Mouse (Mus musculus) embryonic facial prominence, embryonic 11.5 days (tissue): ENCODE measurements around the gene Sppl2c. TPM values are rescaled to one million over a fixed set of nuclear protein-coding genes. Genes with fewer than 3 reads are reported as not detected.
A peak's percentile ranks its signal among the peaks of the same experiment; 100 is the strongest.

Experiments used
- ATAC-seq: fragments of 200-750 bp; cut with Nextera tagmentation; replicated peaks from 2 replicates; pipeline ENCODE4 v1.8.0; 2017; ENCODE audit warnings: low read depth; ENCODE audit not compliant: insufficient number of reproducible peaks, low FRiP score, low TSS enrichment
- DNase-seq: peaks from one replicate; pipeline ENCODE4 v3.0.0-alpha.2; 2015; ENCODE audit warnings: low spot score
- H3K27ac ChIP-seq: fragments of 300-500 bp; sonication (generic); replicated peaks from 2 replicates; pipeline ENCODE4 v1.5.1; 2014; ENCODE audit warnings: mild to moderate bottlenecking, low read depth, low read length, control low read depth
- H3K27me3 ChIP-seq: fragments of 300-500 bp; sonication (generic); 2 replicates; pipeline ENCODE4 v1.6.1; 2014; ENCODE audit warnings: mild to moderate bottlenecking, low read length, moderate library complexity, mixed read lengths; ENCODE audit not compliant: control insufficient read depth, insufficient read depth
- H3K36me3 ChIP-seq: fragments of 300-500 bp; sonication (generic); replicated peaks from 2 replicates; pipeline ENCODE4 v1.6.1; 2014; ENCODE audit warnings: low read depth, mild to moderate bottlenecking, low read length, moderate library complexity, mixed read lengths; ENCODE audit not compliant: control insufficient read depth, insufficient read depth
- H3K4me1 ChIP-seq: fragments of 300-500 bp; sonication (generic); 2 replicates; pipeline ENCODE4 v1.6.1; 2014; ENCODE audit warnings: low read length, mixed read lengths; ENCODE audit not compliant: control insufficient read depth, insufficient read depth
- H3K4me2 ChIP-seq: fragments of 300-500 bp; sonication (generic); 2 replicates; pipeline ENCODE4 v1.6.1; 2014; ENCODE audit warnings: low read depth, mild to moderate bottlenecking, control low read depth, low read length, moderate library complexity
- H3K4me3 ChIP-seq: fragments of 300-500 bp; sonication (generic); 2 replicates; pipeline ENCODE4 v1.5.1; 2014; ENCODE audit warnings: low read depth, low read length, control low read depth
- H3K9ac ChIP-seq: fragments of 300-500 bp; sonication (generic); replicated peaks from 2 replicates; pipeline ENCODE4 v1.6.1; 2014; ENCODE audit warnings: mild to moderate bottlenecking, control low read depth, low read length
- H3K9me3 ChIP-seq: fragments of 300-500 bp; sonication (generic); replicated peaks from 2 replicates; pipeline ENCODE4 v1.6.1; 2016; ENCODE audit warnings: mild to moderate bottlenecking, low read length, inconsistent platforms, mixed read lengths; ENCODE audit not compliant: control insufficient read depth
- WGBS: fragments of 180-500 bp; shearing (Covaris S2); extraction: QIAGEN DNeasy Blood & Tissue Kit; methylation state at CpG from one replicate; pipeline ENCODE4 v1.1.7; 2014; 5-methylcytosine and 5-hydroxymethylcytosine counted together
- polyA plus RNA-seq: library from polyadenylated mRNA; unstranded; fragments of >200 nt; fragmentation: Nextera tagmentation; extraction: Ambion mirVana; gene quantifications from 2 replicates; pipeline ENCODE4 v1.2.1, GENCODE M21; 2014

Sppl2c gene
- polyA plus RNA-seq, 1 experiment from 2014 or later: not detected

DNA sequence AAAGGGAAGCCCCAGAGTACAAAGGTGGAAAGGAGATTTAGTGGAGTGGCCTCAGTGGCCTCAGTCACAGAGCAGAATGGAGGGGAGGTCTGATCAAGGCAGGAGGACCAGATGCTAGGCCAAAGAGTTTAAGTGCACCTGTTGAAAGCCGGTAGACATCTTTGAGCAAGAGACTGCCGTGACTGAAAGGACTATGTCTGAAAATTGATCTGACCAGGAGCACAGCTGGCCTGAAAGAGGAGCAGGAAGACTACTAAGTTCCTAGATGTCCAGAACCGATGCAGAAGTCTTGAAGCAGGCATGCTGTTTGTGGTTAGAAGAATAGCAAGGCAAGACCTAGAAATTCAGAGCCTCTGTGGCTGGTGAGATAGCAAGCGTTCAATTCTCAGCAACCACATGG, 43.3 kb downstream of the Sppl2c start:
- H3K4me1 ChIP-seq: no peaks in the 10 kb centered on the region; the same call in 1 of the 2 replicates
- peaks cover 29% of the 10 kb centered on the region for H3K27me3 ChIP-seq
- H3K4me3 ChIP-seq: no peak overlapping the region
- H3K36me3 ChIP-seq: no peaks in the 10 kb centered on the region
- WGBS: 65% methylated on average over 4 of the region's 4 CpGs
- H3K9me3 ChIP-seq: no peaks in the 10 kb centered on the region
- no peak overlapping the region for H3K27ac ChIP-seq
- no peak for ATAC-seq
- H3K9ac ChIP-seq: no peak overlapping the region
- DNase-seq: no peak
- H3K4me2 ChIP-seq: no peak overlapping the region

GRCm38 (mm10) chr11:104230066-104230778, 44.1 kb downstream of the Sppl2c start:
- H3K36me3 ChIP-seq: no peaks in the 10 kb centered on the region
- DNase-seq: peak; percentile 38
- H3K4me3 ChIP-seq: peak overlapping the region; percentile 54
- H3K9ac ChIP-seq: 0 out of 2 replicates have a peak overlapping the region, but pooled peaks have one; percentile 22
- no peak overlapping the region for H3K27ac ChIP-seq
- H3K4me1 ChIP-seq: no peaks in the 10 kb centered on the region; the same call in 1 of the 2 replicates
- peak overlapping the region; percentile 95; the same call in 1 of the 2 replicates for H3K4me2 ChIP-seq
- H3K27me3 ChIP-seq: peaks cover 30% of the 10 kb centered on the region
- ATAC-seq: no peak
- H3K9me3 ChIP-seq: no peaks in the 10 kb centered on the region
- 13% methylated on average over 9 of the region's 9 CpGs for WGBS

- H3K4me1 ChIP-seq: no peaks in the 10 kb centered on the region; the same call in 1 of the 2 replicates
- peak within 1 kb of the TSS; percentile 95 for H3K4me2 ChIP-seq
- H3K36me3 ChIP-seq: no peaks in the 10 kb centered on the region
- H3K27me3 ChIP-seq: peaks cover 30% of the 10 kb centered on the region
- H3K27ac ChIP-seq: no peak within 1 kb of the TSS
- under 1% methylated on average over 57 of the region's 94 CpGs for WGBS
- H3K9me3 ChIP-seq: no peaks in the 10 kb centered on the region
- DNase-seq (peak; percentile 92), ATAC-seq (peak; percentile 69)
- peak within 1 kb of the TSS; percentile 54 for H3K4me3 ChIP-seq
- peak within 1 kb of the TSS; percentile 74 for H3K9ac ChIP-seq
These were observed 45.1 kb downstream of the Sppl2c start, which contains the start of gene Mapt for GRCm38 (mm10) chr11:104231041-104231911. TSS of gene Mapt (plus strand) at chr11:104231390.

GRCm38 (mm10) chr11:104232141-104233061, 46.3 kb downstream of the Sppl2c start:
- Histone ChIP-seq H3K9ac (peak overlapping the region; percentile 26; the same call in 1 of the 2 replicates), H3K4me1 (no peaks in the 10 kb centered on the region; the same call in 1 of the 2 replicates), H3K27ac (no peak overlapping the region), H3K36me3 (no peaks in the 10 kb centered on the region), H3K9me3 (no peaks in the 10 kb centered on the region), H3K27me3 (peaks cover 30% of the 10 kb centered on the region), H3K4me2 (peak overlapping the region; percentile 95), H3K4me3 (peak overlapping the region; percentile 54)
- under 1% methylated on average over 69 of the region's 72 CpGs for WGBS
- DNase-seq (peak; percentile 49), ATAC-seq (peak; percentile 5; the same call in 1 of the 2 replicates)

DNA sequence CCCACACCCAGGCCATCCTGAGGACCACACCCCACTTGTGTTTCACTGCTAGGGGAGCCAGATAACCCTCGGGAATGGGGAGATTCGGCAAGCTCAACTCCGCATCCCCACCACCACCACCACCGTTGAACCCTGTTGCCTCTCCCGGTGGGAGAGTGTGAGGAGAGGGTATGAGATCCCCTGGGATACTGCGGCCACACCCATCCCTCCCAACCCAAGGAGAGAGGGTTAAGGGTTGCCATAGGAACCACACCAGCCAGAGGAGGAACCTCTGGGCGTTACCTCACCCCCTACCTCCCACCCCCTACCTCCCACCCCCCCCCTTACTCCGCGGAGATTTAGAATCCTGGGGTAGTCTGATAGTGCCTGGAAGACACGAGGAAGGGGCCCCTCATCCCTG, 47.0 kb downstream of the Sppl2c start:
- peak overlapping the region; percentile 95 for H3K4me2 ChIP-seq
- H3K4me3 ChIP-seq: peak overlapping the region; percentile 54
- no peak for ATAC-seq
- peaks cover 30% of the 10 kb centered on the region for H3K27me3 ChIP-seq
- no peaks in the 10 kb centered on the region for H3K9me3 ChIP-seq
- H3K9ac ChIP-seq: no peak overlapping the region
- H3K36me3 ChIP-seq: no peaks in the 10 kb centered on the region
- no peaks in the 10 kb centered on the region; the same call in 1 of the 2 replicates for H3K4me1 ChIP-seq
- no peak for DNase-seq
- no peak overlapping the region for H3K27ac ChIP-seq
- WGBS: under 1% methylated on average over 10 of the region's 10 CpGs

- WGBS: 3% methylated on average over 30 of the region's 30 CpGs
- no peaks in the 10 kb centered on the region; the same call in 1 of the 2 replicates for H3K4me1 ChIP-seq
- H3K27me3 ChIP-seq: peaks cover 30% of the 10 kb centered on the region
- no peaks in the 10 kb centered on the region for H3K36me3 ChIP-seq
- H3K27ac ChIP-seq: no peak overlapping the region
- no peak for ATAC-seq
- H3K9ac ChIP-seq: no peak overlapping the region
- H3K4me2 ChIP-seq: peak overlapping the region; percentile 16
- no peak for DNase-seq
- H3K9me3 ChIP-seq: no peaks in the 10 kb centered on the region
- peak overlapping the region; percentile 12; the same call in 1 of the 2 replicates for H3K4me3 ChIP-seq
These were observed 47.6 kb downstream of the Sppl2c start for GRCm38 (mm10) chr11:104233574-104234206.

- no peaks in the 10 kb centered on the region for H3K36me3 ChIP-seq
- H3K4me1 ChIP-seq: no peaks in the 10 kb centered on the region; the same call in 1 of the 2 replicates
- no peak overlapping the region for H3K4me3 ChIP-seq
- no peak overlapping the region for H3K4me2 ChIP-seq
- ATAC-seq: no peak
- WGBS: 27% methylated on average over 6 of the region's 6 CpGs
- H3K27ac ChIP-seq: no peak overlapping the region
- no peaks in the 10 kb centered on the region for H3K9me3 ChIP-seq
- DNase-seq: no peak
- peaks cover 30% of the 10 kb centered on the region for H3K27me3 ChIP-seq
- no peak overlapping the region for H3K9ac ChIP-seq
These were observed 48.6 kb downstream of the Sppl2c start for GRCm38 (mm10) chr11:104234680-104235079.
